Mouse (Mus musculus) liver, adult 2 months (tissue): ENCODE data around the gene Igf1r. TPM values are rescaled to one million over a fixed set of nuclear protein-coding genes. Genes with fewer than 3 reads are reported as not detected.

Source experiments
- DNase-seq: peaks from one replicate; pipeline ENCODE4 v3.0.0-alpha.2; 2011; ENCODE audit warnings: low read depth, low spot score; ENCODE audit errors: extremely low read depth
- H3K27ac ChIP-seq: fragments of 200-500 bp; replicated peaks from 2 replicates; pipeline ENCODE4 v1.5.1; 2012; ENCODE audit warnings: low read depth, mild to moderate bottlenecking, control low read depth, inconsistent platforms, low read length; ENCODE audit not compliant: insufficient read depth
- H3K27me3 ChIP-seq: fragments of 200-500 bp; 2 replicates; pipeline ENCODE4 v1.6.1; 2012; ENCODE audit warnings: mild to moderate bottlenecking, moderate library complexity, low read length, inconsistent platforms; ENCODE audit not compliant: control insufficient read depth, insufficient read depth
- H3K36me3 ChIP-seq: fragments of 200-500 bp; 2 replicates; pipeline ENCODE4 v1.6.1; 2012; ENCODE audit warnings: low read length, inconsistent platforms; ENCODE audit not compliant: control insufficient read depth, insufficient read depth
- H3K4me1 ChIP-seq: fragments of 200-500 bp; 2 replicates; pipeline ENCODE4 v1.6.1; 2011; ENCODE audit warnings: low read length; ENCODE audit not compliant: control insufficient read depth, insufficient read depth
- H3K4me3 ChIP-seq: fragments of 200-500 bp; 2 replicates; pipeline ENCODE4 v1.5.1; 2011; ENCODE audit warnings: low read depth, mild to moderate bottlenecking, control low read depth, low read length, moderate library complexity; ENCODE audit not compliant: insufficient read depth
- H3K79me2 ChIP-seq: fragments of 200-500 bp; 2 replicates; pipeline ENCODE4 v1.6.1; 2012; ENCODE audit warnings: inconsistent platforms, mild to moderate bottlenecking, low read length, moderate library complexity; ENCODE audit not compliant: control insufficient read depth, insufficient read depth
- H3K9ac ChIP-seq: fragments of 200-500 bp; 2 replicates; pipeline ENCODE4 v1.6.1; 2012; ENCODE audit warnings: low read depth, mild to moderate bottlenecking, control low read depth, inconsistent platforms, low read length
- CTCF ChIP-seq: fragments of 200-500 bp; IDR thresholded peaks from 2 replicates; pipeline ENCODE4 v1.5.1; 2011; ENCODE audit warnings: low read depth, low read length, control low read depth
- POLR2A ChIP-seq: fragments of 200-500 bp; IDR thresholded peaks from 2 replicates; pipeline ENCODE4 v1.6.1; 2011; ENCODE audit warnings: low read length, control low read depth; ENCODE audit not compliant: insufficient read depth; ENCODE audit errors: extremely low read depth
- WGBS: fragments of 180-500 bp; shearing (Covaris S2); methylation state at CpG from one replicate; pipeline ENCODE4 v1.1.7; 2018; 5-methylcytosine and 5-hydroxymethylcytosine counted together
- polyA plus RNA-seq: library from polyadenylated mRNA; depleted of rRNA; stranded (reverse); fragments of >200 nt; gene quantifications from 2 replicates; pipeline ENCODE4 v1.2.3, GENCODE M21; 2012
- total RNA-seq: library from RNA; depleted of rRNA; stranded (reverse); fragments of >200 nt; gene quantifications from 2 replicates; pipeline ENCODE4 v1.2.3, GENCODE M21; 2014

Gene Igf1r
- total and polyA plus RNA-seq, 2 experiments: 0.50 to 1.2 TPM

DNA sequence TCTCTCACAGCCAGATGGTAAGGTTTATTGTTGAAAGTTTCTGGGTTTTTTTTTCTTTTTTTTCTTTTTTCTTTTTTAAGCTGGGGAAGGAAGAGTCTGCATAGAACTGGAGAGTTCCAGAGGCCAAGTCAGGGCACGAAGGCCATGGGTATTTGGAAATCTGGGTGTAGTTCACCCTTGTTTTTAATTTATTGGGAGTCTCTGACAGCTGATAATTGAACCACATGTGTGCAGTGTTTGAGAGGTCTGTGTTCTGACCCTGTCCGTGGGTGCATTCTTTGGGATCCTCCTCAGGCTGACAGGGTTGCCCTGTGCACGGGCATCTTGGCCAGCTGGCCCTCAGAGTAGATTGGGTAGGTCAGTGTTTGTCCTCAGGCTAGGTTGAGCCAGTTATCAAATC lies 29.3 kb downstream of the Igf1r start:
- Histone ChIP-seq H3K27me3 (no peaks in the 10 kb centered on the region; the same call in 1 of the 2 replicates), H3K36me3 (no peaks in the 10 kb centered on the region), H3K9ac (no peak overlapping the region), H3K4me3 (no peak overlapping the region), H3K4me1 (0 out of 2 replicates have a peak, but pooled peaks cover 1% of the 10 kb centered on the region), H3K27ac (no peak overlapping the region), H3K79me2 (no peaks in the 10 kb centered on the region)
- TF ChIP-seq CTCF (no peak), POLR2A (no peak)
- DNase-seq: no peak
- WGBS: 42% methylated on average over 3 of the region's 3 CpGs

DNA sequence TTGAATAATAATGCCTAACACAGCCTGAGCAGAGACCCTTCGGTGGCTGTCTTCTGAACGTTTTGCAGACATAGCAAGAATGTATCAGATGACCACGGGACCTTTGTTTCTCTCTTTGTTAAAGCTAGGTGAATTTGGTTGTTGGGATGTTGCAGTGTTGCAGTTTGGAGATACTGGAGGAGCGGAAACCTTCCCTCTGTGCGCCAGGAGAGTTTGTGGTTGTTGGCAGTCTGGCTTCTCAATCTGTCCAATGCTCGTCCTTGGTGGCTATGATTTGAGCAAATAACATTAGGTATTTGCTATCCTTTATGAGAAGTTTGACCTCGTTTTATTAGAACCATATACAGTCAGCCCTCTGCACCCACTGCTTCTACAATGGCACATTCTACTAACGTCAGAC lies 30.2 kb downstream of the Igf1r start:
- Histone ChIP-seq H3K27ac (no peak overlapping the region), H3K4me1 (0 out of 2 replicates have a peak, but pooled peaks cover 1% of the 10 kb centered on the region), H3K9ac (no peak overlapping the region), H3K27me3 (no peaks in the 10 kb centered on the region; the same call in 1 of the 2 replicates), H3K4me3 (no peak overlapping the region), H3K36me3 (no peaks in the 10 kb centered on the region), H3K79me2 (no peaks in the 10 kb centered on the region)
- DNase-seq: no peak
- TF ChIP-seq CTCF (no peak), POLR2A (no peak)
- WGBS: 80% methylated on average over 8 of the region's 8 CpGs

DNA sequence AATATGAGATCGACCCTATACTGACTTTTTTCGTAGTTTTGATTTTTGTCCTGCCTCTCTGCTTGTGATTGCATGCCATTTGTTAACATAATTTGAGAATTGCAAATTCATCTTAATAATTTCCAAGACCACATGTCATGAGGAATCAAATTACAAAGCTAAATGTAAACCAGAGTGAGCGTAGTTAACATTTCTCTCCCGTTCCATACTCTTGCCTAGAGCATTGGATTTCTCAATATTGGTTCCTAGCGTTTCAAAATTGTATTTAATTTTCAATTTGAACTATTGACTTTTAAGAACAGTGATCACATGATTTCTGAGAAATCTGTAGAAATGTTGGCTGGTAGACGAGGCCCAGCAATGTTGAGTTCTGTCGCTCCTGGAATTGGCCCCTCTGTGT lies 30.8 kb downstream of the Igf1r start:
- no peak overlapping the region for H3K4me3 ChIP-seq
- no peak overlapping the region for H3K9ac ChIP-seq
- no peaks in the 10 kb centered on the region; the same call in 1 of the 2 replicates for H3K27me3 ChIP-seq
- 78% methylated on average over 7 of the region's 7 CpGs for WGBS
- TF ChIP-seq CTCF (no peak), POLR2A (no peak)
- no peaks in the 10 kb centered on the region for H3K36me3 ChIP-seq
- no peak overlapping the region for H3K27ac ChIP-seq
- no peak for DNase-seq
- H3K79me2 ChIP-seq: no peaks in the 10 kb centered on the region
- 0 out of 2 replicates have a peak, but pooled peaks cover 1% of the 10 kb centered on the region for H3K4me1 ChIP-seq

DNA sequence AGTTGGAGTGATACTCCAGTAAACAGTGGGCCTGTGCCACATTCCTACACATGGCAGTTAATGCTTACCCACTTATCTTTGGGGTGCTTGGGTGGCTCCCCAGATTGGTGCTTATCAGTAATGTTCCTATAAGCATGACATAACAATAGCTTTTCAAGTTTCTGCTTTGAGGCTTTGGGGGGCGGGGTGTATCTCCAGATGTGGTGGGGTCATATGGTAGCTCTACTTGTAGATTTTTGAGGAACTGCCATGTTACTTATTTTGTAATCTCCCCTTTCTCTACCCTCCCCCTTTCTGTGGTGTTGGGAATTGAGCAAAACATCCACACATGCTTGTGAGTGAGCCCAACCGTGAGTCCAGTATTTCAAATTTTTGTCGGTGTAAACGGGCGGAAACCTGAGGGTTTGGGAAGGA lies 32.4 kb downstream of the Igf1r start:
- no peak overlapping the region for H3K27ac ChIP-seq
- H3K4me1 ChIP-seq: 0 out of 2 replicates have a peak, but pooled peaks cover 1% of the 10 kb centered on the region
- DNase-seq: no peak
- H3K79me2 ChIP-seq: no peaks in the 10 kb centered on the region
- TF ChIP-seq CTCF (no peak), POLR2A (no peak)
- no peaks in the 10 kb centered on the region for H3K27me3 ChIP-seq
- H3K9ac ChIP-seq: no peak overlapping the region
- 82% methylated on average over 5 of the region's 5 CpGs for WGBS
- no peaks in the 10 kb centered on the region for H3K36me3 ChIP-seq
- H3K4me3 ChIP-seq: no peak overlapping the region

DNA sequence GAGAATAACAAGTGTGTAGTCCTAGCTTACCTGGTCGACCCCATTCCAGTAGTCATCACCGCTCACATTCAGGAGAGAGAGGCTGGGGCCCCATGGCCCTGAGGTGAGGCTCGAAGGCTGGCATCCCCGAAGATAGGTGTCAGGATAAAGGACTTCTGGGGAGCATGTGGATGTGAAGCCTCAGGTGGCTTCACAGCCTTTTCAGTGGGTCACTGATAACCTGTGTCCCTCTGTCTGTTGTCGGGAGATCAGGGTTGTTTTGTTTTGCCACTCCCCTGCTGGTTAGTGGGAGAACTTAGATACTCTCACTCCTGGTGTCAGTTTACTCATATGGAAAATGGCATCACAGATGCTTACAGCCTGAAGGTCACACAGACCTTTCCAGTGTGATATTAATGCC lies 32.9 kb downstream of the Igf1r start:
- TF ChIP-seq CTCF (no peak), POLR2A (no peak)
- Histone ChIP-seq H3K36me3 (no peaks in the 10 kb centered on the region), H3K27ac (no peak overlapping the region), H3K4me3 (no peak overlapping the region), H3K27me3 (no peaks in the 10 kb centered on the region), H3K4me1 (0 out of 2 replicates have a peak, but pooled peaks cover 1% of the 10 kb centered on the region), H3K79me2 (no peaks in the 10 kb centered on the region), H3K9ac (no peak overlapping the region)
- no peak for DNase-seq
- WGBS: 60% methylated on average over 5 of the region's 5 CpGs

DNA sequence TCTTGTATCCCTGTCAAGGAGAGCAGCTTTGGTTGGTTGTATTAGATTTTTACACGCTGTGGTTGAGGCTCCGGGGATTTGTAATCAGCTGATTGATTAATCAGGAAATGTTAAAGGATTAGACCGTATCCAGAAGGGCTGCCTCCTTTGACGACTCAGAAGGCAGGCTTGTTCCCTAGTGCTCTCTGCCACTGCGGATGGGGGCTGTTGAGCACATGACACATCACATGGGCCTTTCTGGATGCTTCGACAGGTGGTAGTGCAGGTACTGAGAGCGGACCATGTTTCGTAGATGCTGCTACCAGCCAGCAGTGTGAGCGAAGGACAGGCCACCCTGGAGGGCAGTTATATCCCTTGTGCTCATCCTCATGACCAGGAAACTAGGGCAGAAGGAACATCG lies 33.6 kb downstream of the Igf1r start:
- no peak overlapping the region for H3K4me3 ChIP-seq
- H3K27me3 ChIP-seq: no peaks in the 10 kb centered on the region
- TF ChIP-seq POLR2A (no peak), CTCF (no peak)
- no peaks in the 10 kb centered on the region for H3K36me3 ChIP-seq
- H3K27ac ChIP-seq: no peak overlapping the region
- no peak for DNase-seq
- H3K9ac ChIP-seq: no peak overlapping the region
- no peaks in the 10 kb centered on the region for H3K79me2 ChIP-seq
- H3K4me1 ChIP-seq: 0 out of 2 replicates have a peak, but pooled peaks cover 1% of the 10 kb centered on the region
- 81% methylated on average over 10 of the region's 10 CpGs for WGBS
